Mouse (Mus musculus): ENCODE results near the gene Vwf.

Gene Vwf

DNA sequence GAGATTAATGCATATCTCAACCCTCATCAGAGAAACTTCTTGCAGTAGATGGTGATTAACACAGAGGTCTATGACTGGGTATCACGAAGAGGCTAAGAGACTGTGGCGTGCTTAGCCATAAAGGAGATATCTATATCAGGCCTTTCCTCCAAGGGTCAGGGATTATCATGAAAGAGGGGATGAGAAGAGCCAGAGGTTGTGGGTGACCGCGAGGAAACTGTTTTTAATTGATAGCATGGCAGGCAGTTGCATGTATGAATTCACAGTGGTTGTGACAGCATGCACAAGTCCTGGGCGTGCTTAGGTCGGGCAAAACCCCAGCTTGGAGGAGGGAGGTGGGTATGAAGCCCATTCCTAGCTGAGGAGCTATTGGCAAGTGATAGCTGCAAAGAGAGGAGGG, 5.3 kb upstream of the Vwf start:
- DNase-seq (ENCODE audit: inconsistent ontology term): no peak

DNA sequence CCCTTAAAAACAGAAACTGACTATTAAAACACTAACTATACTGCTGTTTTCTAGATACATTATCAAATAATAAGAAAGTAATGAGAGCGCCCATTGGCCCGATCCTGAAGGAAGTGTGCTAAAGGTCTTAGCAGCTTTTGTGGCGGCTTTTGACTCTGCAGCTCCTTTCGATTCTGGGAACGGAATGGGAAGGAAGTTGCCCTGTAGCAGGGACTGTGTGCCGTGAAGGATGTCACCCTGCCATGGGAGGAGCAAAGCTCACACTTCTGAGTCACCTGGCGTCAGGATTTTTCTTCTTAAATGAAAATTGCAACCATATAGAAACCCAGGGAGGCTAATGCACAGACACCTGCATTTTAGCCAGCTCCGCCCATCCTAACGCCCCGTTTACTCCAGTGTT, 1.8 kb downstream of the Vwf start:
- DNase-seq (ENCODE audit: inconsistent ontology term): no peak

- no peak for DNase-seq (ENCODE audit: inconsistent ontology term)
These were observed 3.6 kb downstream of the Vwf start for GRCm38 (mm10) chr6:125550172-125550571.

DNA sequence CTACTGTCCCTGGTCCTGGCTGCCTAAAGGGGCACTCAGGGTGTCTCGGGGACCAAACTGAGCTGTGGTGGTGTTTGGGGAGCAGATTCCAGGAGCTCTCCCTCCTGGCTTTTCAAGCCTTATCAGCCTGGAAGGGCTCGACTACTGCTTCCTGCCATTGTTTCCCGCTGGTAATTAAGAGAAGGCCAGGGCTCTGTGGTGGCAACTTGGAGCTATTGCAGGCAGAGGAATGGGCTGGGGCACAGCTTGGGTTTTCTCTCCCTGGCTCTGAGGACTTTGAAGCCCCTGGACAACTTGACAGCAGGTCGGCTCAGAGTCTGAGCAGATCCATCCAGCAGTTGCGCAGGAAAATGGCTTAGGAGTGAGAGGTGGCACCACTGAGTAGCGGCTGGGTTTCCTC, 6.2 kb downstream of the Vwf start:
- no peak for DNase-seq (ENCODE audit: inconsistent ontology term)

- DNase-seq (ENCODE audit: inconsistent ontology term): no peak
These were observed 7.0 kb downstream of the Vwf start for GRCm38 (mm10) chr6:125553551-125553950.

GRCm38 (mm10) chr6:125558831-125559230, 12.3 kb downstream of the Vwf start:
- no peak for DNase-seq (ENCODE audit: inconsistent ontology term)

DNA sequence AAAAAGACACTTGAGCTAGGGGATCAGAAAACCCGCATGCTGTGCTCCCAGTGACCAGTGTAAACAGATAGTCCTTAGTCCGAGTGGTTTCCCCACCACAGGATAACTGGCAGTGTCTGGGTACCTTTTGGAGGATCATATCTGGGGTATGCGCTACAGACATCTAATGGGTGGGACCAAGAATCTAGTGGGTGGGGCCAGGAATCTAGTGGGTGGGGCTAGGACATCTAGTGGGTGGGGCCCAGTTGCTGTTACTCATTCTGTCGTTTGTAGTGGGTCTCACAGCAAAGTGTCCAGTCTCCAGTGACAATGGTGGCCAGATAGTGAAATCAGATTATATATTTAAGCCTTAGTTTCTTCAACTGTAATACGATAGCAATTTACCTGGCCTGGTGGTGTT, 14.5 kb downstream of the Vwf start:
- DNase-seq (ENCODE audit: inconsistent ontology term): no peak

DNA sequence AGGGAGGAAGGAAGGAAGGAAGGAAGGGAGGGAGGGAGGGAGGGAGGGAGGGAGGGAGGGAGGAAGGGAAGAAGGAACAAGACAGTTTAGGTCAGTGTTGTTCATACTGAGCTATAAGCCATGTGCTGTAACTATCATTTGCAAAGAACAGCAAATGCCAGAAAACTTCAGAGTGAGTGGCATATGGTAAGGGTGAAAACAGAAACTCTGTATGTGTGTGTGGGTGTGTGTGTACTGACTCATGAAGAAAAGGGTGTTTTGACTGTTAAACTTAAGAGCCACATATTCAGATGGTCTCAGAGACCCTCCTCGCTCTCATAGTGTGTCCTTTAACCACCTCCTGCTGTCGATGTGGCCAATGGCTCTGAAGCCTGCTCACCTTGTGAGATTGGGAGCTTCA, 14.9 kb downstream of the Vwf start:
- DNase-seq (ENCODE audit: inconsistent ontology term): no peak

DNA sequence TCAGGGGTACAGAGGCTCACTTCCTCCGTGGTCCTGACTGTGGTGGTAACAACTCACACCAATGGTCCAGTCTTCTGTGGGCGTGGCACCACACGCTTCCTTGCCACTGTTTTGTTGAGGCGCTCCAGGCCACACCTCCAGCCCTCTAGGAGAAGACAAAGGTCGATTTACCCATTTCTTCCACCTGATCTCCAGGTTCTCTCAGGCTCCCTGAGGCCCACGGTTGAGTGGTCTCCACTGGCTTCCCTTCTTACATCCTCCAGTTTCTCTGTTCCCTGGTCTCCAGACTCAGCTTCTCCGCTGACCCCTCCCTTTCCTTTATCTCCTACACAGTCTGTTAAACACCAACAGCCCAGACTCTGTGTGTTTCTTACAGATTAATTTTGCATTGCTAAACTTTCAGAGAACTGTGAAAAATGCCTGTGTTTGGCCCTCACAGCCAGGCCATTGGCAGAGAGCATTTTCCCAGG, 18.3 kb downstream of the Vwf start:
- DNase-seq (ENCODE audit: inconsistent ontology term): no peak

- no peak for DNase-seq (ENCODE audit: inconsistent ontology term)
These were observed 18.8 kb downstream of the Vwf start for GRCm38 (mm10) chr6:125565326-125565725.

DNA sequence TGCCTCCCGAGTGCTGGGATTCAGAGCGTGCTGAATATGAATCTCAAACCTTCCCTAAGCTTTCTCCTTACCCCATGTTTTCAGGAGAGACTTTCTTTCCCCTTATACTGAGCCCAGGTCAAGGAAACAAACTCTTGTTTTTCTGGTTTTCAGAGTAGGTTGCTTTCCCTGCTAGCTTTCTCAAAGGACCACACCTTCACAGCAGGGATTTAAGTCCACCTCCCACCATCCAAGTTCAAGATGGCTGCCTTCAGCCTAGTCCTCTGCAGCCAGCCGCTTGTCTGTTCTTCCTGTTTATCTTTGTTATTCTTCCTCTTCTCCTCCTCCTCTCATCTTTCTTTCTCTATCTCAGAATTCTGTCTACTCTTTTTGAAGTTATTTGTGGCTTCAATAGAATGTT, 20.1 kb downstream of the Vwf start:
- DNase-seq (ENCODE audit: inconsistent ontology term): no peak

DNA sequence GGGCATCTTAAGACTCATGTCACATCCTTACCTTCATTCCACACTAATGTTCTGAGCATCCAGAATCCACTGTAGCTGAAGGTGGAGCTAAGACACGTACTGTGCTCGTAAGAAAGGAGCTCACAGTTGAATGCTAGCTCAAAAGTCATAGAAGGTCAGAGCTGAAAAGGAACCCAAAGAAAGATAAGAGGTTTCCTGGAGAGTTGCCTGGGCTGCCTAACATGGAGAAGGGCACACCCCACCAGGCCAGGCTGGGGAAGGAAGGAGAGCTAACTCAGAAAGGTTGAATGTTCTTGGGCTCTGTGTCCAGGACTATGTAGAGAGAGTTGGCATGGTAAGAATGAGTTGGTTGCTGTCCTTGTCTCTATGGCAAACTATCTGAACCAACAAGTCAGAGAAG, 21.8 kb downstream of the Vwf start:
- no peak for DNase-seq (ENCODE audit: inconsistent ontology term)

DNA sequence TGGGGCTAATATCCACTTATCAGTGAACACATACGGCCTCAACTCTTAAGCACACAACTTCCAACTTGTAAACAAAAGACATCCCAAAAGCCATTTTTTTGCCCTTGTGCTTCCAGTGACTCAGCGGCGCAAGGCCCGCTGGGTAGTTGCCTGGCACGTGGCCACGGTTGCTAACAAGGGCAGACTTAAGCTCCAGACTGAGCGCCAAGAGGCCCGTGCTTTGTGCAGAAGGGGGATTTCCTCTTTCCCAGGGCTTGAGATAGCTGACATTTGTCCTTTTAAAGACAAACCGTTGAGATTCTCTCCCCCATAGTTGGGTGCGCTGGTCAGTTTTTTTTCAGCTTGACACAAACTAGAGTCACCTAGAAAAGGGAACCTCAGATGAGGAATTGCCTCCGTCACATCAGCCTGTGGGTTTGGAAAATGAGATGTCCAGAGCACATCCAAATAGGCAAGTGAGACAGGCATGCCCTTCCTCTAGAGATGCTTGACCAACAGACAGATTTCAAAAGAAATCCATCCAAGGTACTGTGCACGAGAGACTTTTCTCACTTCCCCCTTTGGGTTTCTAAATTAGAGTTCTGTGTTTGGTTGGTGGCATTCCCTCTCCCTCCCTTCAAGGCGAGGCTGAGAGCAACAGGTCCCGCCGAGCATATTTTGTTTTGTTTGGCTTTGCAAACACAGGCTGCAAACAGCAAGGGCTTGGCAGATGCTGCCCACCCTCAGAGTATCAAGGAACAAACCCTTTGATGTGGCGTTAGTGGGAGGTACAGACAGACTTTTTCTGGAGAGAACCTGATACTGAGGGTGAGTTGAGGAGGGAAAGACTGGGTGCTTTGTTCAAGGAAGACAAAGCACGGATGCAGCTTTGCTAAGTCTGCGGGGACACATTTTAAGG, 26.0 kb downstream of the Vwf start:
- DNase-seq (ENCODE audit: inconsistent ontology term): peak; percentile 87

DNA sequence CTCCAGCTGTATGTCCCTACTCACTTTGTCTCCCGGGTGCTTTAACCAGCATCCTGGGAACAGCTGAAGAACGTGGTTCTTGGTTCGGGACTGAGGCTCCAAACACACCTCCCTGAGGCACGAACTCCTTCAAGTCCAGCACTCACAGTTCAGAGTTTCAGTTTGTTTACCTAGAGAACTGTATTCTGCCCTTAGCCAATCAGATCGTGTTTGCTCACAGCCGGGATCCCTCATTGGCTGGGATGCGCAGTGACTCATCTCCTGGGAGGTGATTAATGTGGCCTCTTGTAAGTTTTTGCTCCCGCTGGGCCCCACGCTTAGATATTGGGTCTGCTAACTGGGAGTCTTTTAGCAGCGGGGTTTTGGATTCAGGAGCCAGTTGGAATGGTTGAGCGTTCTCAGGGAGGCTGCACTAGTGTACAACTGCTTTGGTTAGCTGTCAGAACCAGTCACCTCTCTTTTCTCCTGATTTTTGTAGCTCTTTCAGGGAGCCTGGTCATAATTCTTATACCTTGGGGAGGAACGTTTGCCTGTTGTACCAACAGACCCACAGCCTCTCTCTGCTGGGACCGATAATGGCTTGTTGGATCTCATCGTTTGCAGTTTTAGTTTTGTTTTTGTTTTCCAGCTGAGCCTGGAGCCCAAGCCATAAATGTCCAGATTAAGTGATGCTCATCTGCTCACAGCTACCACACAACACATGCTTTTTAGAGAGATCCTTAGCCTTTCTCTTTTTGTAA, 26.8 kb downstream of the Vwf start:
- peak; percentile 90 for DNase-seq (ENCODE audit: inconsistent ontology term)

GRCm38 (mm10) chr6:125575080-125575479, 28.5 kb downstream of the Vwf start:
- DNase-seq (ENCODE audit: inconsistent ontology term): no peak

- DNase-seq (ENCODE audit: inconsistent ontology term): no peak
These were observed 30.7 kb downstream of the Vwf start for GRCm38 (mm10) chr6:125577301-125577700.

DNA sequence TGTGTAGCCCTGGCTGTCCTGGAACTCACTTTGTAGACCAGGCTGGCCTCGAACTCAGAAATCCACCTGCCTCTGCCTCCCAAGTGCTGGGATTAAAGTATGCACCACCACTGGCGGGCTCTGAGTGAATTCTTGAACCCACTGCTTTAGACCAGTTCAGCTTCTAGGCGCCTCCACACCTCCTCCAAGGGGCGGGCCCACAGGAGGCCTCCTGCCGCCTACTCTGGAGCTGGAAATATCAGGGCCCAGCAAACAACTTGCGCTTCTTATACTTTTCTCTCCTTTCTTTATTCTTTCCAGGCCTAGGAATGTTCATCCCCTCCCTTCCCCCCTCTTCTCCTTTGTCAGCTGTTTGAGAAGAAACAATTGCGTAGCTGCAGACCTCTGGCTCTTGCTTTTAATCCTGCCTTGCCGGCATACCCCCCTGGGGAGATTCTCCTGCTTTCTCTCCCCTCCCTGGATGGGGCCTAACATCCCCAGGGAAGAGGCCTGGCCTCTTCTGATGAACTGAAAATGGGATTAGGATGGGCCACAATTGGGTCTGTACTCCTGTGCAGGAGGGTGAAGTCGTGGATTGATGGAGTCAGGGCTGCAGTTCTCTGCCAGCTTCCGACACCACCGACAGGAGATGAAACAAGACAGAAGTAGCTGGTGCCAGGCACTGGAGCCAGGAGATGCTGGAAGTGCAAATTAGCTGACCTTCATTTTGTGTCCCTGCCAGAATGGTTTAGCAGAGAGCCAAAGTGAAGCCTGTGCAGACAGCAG, 31.5 kb downstream of the Vwf start:
- DNase-seq (ENCODE audit: inconsistent ontology term): peak; percentile 58

DNA sequence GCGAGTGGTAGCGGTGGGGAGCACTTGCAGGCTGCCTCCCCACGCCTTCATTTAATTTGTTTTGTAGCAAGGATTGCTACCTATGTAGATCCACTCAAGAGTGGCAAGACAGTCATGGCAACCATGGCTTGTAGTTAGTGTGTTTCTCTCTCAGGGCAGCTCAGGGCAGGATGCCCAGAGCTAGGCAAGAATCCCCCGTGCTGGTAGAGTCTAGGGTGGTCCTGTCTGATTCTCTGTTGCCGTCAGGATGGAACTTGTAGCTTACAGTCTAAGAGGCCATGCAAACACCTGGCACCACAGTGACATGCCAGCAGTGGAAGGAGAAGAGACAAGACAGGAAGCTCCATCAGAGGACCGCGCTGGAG, 32.1 kb downstream of the Vwf start:
- no peak for DNase-seq (ENCODE audit: inconsistent ontology term)

GRCm38 (mm10) chr6:125579864-125580263, 33.3 kb downstream of the Vwf start:
- DNase-seq (ENCODE audit: inconsistent ontology term): no peak

DNA sequence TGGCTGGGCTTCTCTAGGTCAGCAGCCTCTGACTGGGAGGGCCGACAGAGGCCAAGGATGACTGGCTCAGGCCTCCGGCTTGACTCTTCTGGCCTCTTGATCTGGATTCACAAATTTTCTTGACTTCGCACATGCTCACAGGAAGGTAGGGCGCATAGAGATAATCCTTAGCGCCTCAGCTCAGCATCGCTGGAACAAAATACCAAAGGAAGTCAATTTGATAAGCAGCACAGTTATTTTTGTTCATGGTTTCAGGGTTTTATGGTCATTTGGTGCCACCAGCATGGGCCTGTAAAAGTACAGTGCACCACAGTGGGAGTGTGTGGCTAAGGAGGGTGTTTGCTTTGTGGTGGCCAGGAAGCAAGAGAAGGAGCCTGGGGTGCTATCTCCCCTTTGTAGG, 37.1 kb downstream of the Vwf start:
- no peak for DNase-seq (ENCODE audit: inconsistent ontology term)

DNA sequence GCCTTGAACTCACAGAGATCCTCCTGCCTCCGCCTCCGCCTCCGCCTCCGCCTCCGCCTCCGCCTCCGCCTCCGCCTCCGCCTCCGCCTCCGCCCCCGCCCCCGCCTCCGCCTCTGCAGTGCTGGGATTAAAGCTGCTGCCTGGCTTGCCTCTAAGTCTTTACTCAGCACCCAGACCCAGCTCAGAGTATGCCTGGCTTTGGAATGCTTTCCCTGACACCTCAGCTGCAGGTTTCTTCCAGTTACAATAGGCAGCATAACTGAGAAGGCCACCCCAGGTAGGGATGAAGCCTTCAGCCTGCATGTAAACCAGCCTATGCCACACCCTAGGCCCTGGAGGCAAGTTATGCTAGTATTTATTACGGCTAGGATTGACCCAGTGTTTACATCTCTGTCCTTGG, 37.7 kb downstream of the Vwf start:
- no peak for DNase-seq (ENCODE audit: inconsistent ontology term)

DNA sequence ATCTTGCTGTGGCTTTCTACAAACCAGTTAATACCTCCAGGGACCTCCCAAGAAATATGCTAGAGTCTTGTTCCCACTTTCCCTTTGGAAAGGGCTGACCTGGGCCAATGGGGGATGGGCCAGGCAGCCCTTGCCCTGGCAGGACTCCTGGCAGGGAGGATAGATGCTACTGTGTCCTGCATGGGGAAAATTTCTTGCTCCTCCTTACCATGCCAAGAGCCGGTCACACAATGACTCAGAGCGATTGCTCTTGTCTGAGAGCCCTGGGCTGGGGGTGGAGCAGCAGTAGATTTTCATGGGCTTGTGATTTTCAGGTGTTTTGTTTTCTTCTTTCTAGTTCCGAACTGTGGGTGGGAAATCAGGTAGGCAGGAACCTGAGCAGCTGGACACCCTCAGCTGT, 39.0 kb downstream of the Vwf start:
- peak; percentile 40 for DNase-seq (ENCODE audit: inconsistent ontology term)

All from Muller cell, postnatal 12 days (primary cell).